Mouse (Mus musculus) lung, postnatal 25 days (tissue): ENCODE results near the gene Fndc3c1.
"Not testable (repeated sequence)": the region's sequence is repeated elsewhere in the genome, so short reads cannot be mapped to it uniquely, and the experiment has no call there.

ENCODE experiments used
- DNase-seq: peaks from one replicate; pipeline ENCODE4 v3.0.0; 2022; ENCODE audit warnings: low spot score

Gene Fndc3c1

DNA sequence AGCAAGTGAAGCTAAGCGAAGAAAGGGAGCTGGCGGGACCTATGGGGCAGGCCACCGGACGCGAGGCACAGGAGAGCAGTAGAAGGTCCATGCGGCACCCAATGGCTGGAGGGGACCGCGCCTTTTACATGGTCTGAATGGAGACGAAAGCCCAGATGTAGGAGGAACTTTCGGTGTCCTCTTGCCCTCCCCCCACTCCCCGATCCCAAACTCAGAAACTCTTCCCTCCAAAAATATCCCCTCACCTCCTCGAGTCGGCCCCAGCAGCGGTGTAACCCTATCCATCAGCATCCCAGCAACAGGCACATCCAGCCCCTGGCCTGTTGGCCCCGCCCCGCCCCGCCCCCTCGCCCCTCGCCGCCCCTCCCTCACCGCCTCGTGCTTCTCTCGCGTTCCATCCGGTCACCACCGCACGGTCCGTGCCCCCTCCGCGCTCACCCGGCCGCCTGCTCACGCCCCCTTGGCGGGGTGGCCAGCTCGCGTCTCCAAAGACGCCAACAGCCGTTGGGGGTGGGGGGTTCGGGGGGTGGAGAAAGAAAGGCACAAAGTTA lies at the start of gene Fndc3c1:
Fndc3c1 (minus strand) TSS at position 301 of the 551 bp plus-strand sequence.
- DNase-seq, result no peak

DNA sequence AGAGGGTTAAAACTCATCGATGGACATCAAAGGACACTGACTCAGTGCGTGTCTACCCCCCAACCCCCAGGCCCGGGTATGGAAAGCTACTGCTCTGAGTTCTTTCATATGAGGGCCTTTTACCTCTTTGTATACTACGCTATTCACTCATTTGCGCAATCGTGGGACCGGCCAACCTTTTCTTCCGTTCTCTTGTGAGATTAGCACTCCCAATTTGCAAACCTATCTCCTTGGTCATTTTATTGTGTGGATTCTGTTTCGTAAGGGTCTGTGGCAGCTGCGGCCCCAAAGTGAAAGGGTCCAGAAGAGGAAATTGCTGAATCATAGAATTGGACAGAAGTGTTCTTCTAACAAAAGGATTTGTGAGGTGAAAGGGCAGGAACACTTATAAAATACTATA lies 1.2 kb upstream of the Fndc3c1 start:
- no peak for DNase-seq

DNA sequence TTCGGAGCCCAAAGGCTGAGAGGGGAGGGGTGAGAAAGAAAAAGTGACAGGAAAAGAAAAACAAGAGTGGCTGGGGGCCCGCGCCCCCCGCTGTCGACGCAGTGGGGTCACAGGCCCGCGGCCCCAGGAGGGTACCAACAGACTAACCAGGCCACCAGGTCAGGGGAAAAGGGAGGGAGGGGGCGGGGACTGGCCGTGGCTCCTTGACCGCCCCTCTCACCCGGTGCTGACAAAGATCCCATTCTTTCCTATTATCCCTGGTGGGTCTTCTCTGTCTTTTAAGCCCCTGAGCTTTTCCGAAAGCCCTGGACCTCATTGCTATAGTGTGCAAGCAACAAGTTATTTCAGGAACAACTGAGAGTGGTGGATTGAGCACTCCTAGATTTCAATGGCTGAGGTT lies 470 bp upstream of the Fndc3c1 start:
- DNase-seq, result no peak

DNA sequence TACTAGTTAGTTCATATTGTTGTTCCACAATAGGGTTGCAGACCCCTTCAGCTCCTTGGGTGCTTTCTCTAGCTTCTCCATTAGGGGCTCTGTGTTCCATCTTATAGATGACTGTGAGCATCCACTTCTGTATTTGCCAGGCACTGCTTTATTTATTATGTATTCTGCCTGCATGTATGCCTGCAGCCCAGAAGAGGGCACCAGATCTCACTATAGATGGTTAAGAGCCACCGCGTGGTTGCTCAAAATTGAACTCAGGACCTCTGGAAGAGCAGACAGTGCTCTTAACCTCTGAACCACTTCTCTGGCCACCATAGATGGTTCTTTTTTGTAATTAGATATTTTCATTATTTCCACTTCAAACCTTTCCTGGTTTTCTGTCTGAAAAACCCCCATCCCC lies 5.3 kb downstream of the Fndc3c1 start:
- not testable (repeated sequence) for DNase-seq

DNA sequence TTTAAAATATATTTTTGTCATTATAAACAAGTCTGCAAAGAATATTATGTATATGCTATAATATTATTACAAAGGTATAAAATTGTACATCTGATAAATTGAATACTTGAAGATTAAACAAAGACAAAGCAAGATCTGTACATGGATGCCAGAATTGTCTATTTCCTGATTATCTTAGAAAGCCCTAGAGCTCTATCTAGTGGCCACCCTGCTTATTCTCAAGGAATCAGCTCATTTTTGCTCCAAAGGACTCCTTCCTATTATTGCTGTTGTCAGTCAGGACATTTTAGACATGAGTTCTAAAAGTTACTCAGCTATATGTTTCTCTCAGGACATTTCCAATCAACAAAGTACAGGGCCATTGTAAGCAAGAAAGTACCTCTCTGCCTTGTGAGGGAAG lies 99.9 kb downstream of the Fndc3c1 start:
- DNase-seq, result no peak

DNA sequence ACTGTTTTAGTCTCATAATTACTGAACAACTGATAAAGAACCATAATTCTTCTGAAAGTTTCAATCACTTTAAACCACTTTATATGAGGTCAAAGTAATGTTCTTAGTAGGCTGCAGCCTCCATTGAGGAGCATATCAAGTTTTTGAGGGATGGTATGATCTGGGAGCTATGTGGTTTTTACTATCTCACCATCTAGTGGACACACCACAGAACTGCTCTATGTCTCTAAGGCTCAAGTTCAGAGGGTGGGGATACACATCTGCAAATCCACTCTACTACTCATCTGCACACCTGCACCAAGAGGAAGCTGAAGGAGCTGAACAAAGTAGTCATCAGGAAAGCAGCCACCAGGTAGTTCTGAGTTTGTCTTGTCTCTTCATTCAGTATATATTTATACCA lies 104.6 kb downstream of the Fndc3c1 start:
- DNase-seq, result no peak
